12 mouse cellular contexts compared by ENCODE assay signal in genomic region chr11:71752626-71753025, GRCm38 (mm10). TPM values are rescaled to one million over a fixed set of nuclear protein-coding genes. Genes with fewer than 3 reads are reported as not detected.
DNase-seq lines count a peak whose midpoint lies in the region; ATAC-seq and TF ChIP-seq lines count a peak whose summit lies in the region.
"Had no signal": no experiment of that assay in that cellular context is flagged by ENCODE, and none has a peak within 500 bp of the region (broad histone marks: within the 10 kb centered on the region; RNA-seq: fewer than 3 reads in every experiment).

No protein-coding gene starts in this region.

- no peak for ATAC-seq in midbrain, embryonic 16.5 days
- ATAC-seq in inflammation-experienced regulatory T-cells, adult 6 months: no peak
- ATAC-seq: intestine, embryonic 15.5 days had no signal

- no peak for TF ChIP-seq EP300 in heart, adult 2 months (IDR thresholded peaks at IDR 0.05; ENCODE audit: insufficient read depth, low read depth, low read length)

- H3K27ac ChIP-seq in heart, adult 2 months: no peak overlapping the region
- peak overlapping the region; percentile 97 for H3K27ac ChIP-seq in hindbrain, embryonic 10.5 days
- H3K27ac ChIP-seq in midbrain, embryonic 16.5 days (ENCODE audit: low read length): no peak overlapping the region
- H3K27ac ChIP-seq: intestine, embryonic 15.5 days had no signal

- 83% methylated on average over 3 of the region's 3 CpGs for WGBS in heart, adult 2 months
- WGBS in hindbrain, embryonic 10.5 days: 75% methylated on average over 3 of the region's 3 CpGs
- WGBS in midbrain, embryonic 16.5 days: 50% methylated on average over 3 of the region's 3 CpGs

- no peak overlapping the region for H3K9ac ChIP-seq in heart, adult 2 months (ENCODE audit: low read depth, low read length)
- peak overlapping the region; percentile 93; the same call in 1 of the 2 replicates for H3K9ac ChIP-seq in midbrain, embryonic 16.5 days (ENCODE audit: low read depth, low read length)
- H3K9ac ChIP-seq: intestine, embryonic 15.5 days had no signal

- H3K36me3 ChIP-seq in heart, adult 2 months (ENCODE audit: control insufficient read depth, insufficient read depth, low read length): no peaks in the 10 kb centered on the region
- no peaks in the 10 kb centered on the region for H3K36me3 ChIP-seq in hindbrain, embryonic 10.5 days
- H3K36me3 ChIP-seq in midbrain, embryonic 16.5 days (ENCODE audit: control insufficient read depth, insufficient read depth, low read length): no peaks in the 10 kb centered on the region
- H3K36me3 ChIP-seq: intestine, embryonic 15.5 days had no signal

- H3K27me3 ChIP-seq in heart, adult 2 months (ENCODE audit: control insufficient read depth, insufficient read depth, low read length): peaks cover 3% of the 10 kb centered on the region; the same call in 1 of the 2 replicates
- peaks cover 34% of the 10 kb centered on the region for H3K27me3 ChIP-seq in hindbrain, embryonic 10.5 days (ENCODE audit: insufficient read depth, poor library complexity, severe bottlenecking)
- H3K27me3 ChIP-seq in midbrain, embryonic 16.5 days (ENCODE audit: control insufficient read depth, insufficient read depth, low read depth, low read length): no peaks in the 10 kb centered on the region

- TF ChIP-seq CTCF in heart, adult 2 months (IDR thresholded peaks at IDR 0.05): peak; percentile 32

- H3K4me1 ChIP-seq in heart, adult 2 months (ENCODE audit: control insufficient read depth, insufficient read depth, low read length): peaks cover 13% of the 10 kb centered on the region
- H3K4me1 ChIP-seq in hindbrain, embryonic 10.5 days (replicated peaks): peaks cover 89% of the 10 kb centered on the region
- H3K4me1 ChIP-seq in midbrain, embryonic 16.5 days (ENCODE audit: control insufficient read depth, insufficient read depth, low read length): peaks cover 38% of the 10 kb centered on the region

- TF ChIP-seq POLR2A in heart, adult 2 months (IDR thresholded peaks at IDR 0.05; ENCODE audit: insufficient read depth, low read depth, low read length): no peak

- intact Hi-C loops in heart, adult 2 months (cut with DNase I): loop anchor here (5.0 to 10.0 kb wide), 2 partner anchors 65 to 242 kb away; no protein-coding TSS in a partner anchor

- DNase-seq in heart, adult 2 months: no peak
- no peak for DNase-seq in heart, adult 18-20 months
- peak; percentile 62 to 76 for DNase-seq in cerebellum, postnatal 10 days
- no peak for DNase-seq in hindbrain, embryonic 10.5 days (ENCODE audit: low spot score)
- no peak for DNase-seq in frontal cortex, adult 2 months (ENCODE audit: extremely low spot score in 1 of 2, low spot score in 1 of 2)
- DNase-seq in embryo, embryonic 10.5 days (ENCODE audit: low spot score): no peak

- peak overlapping the region; percentile 78 for H3K4me2 ChIP-seq in midbrain, embryonic 16.5 days (ENCODE audit: low read length)
- H3K4me2 ChIP-seq: intestine, embryonic 15.5 days had no signal

- no peak overlapping the region for H3K4me3 ChIP-seq in heart, adult 2 months
- H3K4me3 ChIP-seq in hindbrain, embryonic 10.5 days: peak overlapping the region; percentile 91
- peak overlapping the region; percentile 86 for H3K4me3 ChIP-seq in midbrain, embryonic 16.5 days (ENCODE audit: low read depth, low read length)
- H3K4me3 ChIP-seq: intestine, embryonic 15.5 days; myocyte had no signal

- H3K79me2 ChIP-seq in heart, adult 2 months (replicated peaks; ENCODE audit: control insufficient read depth, insufficient read depth, low read length): no peaks in the 10 kb centered on the region

- H3K9me3 ChIP-seq in hindbrain, embryonic 10.5 days: no peaks in the 10 kb centered on the region
- no peaks in the 10 kb centered on the region for H3K9me3 ChIP-seq in midbrain, embryonic 16.5 days (replicated peaks; ENCODE audit: control insufficient read depth, low read length, poor library complexity, severe bottlenecking)
- H3K9me3 ChIP-seq: intestine, embryonic 15.5 days had no signal

RNA-seq across cellular contexts. Expression of gene Wscd1, which starts 2.9 kb away (rescaled TPM):
- total RNA-seq in heart, adult 2 months (2021): 10 to 100 TPM in 1 of 2 experiments, 1 to 10 TPM in 1; 7.3 to 10.2 TPM
- polyA plus RNA-seq in heart, adult 2 months (2012; rRNA removed): 6.8 and 9.1 TPM in 2 replicates
- total RNA-seq in heart, adult 18-20 months (2021): 1 to 10 TPM; 6.7 to 7.2 TPM
- 52.4 and 69.5 TPM in 2 replicates for polyA plus RNA-seq in hindbrain, embryonic 10.5 days (2016; fragmentation: Nextera tagmentation; extraction: Ambion mirVana)
- polyA plus RNA-seq in midbrain, embryonic 16.5 days (2015; fragmentation: Nextera tagmentation; extraction: Ambion mirVana): 75.3 and 86.3 TPM in 2 replicates
- polyA plus RNA-seq in frontal cortex, adult 2 months (2012; rRNA removed): 62.1 and 64.2 TPM in 2 replicates
- polyA plus RNA-seq in inflammation-experienced regulatory T-cells, adult 6 months (2017; shearing (Covaris generic)): not detected
- total RNA-seq: common myeloid progenitor, adult 5-6 weeks; MEL had no signal

Comparison
In these comparisons a context has a peak if more than half of its experiments do, and no peak if none do; other contexts are left out.
1. DNase-seq: peak in cerebellum, postnatal 10 days (2 of 2); none in heart, adult 2 months (0 of 2), heart, adult 18-20 months (0 of 2), hindbrain, embryonic 10.5 days (single experiment), frontal cortex, adult 2 months (0 of 2) and embryo, embryonic 10.5 days (single experiment).